Mouse (Mus musculus) intestine, postnatal 0 days (tissue): ENCODE measurements around the gene Gm49601. TPM values are rescaled to one million over a fixed set of nuclear protein-coding genes. Genes with fewer than 3 reads are reported as not detected.
A peak's percentile ranks its signal among the peaks of the same experiment; 100 is the strongest.

Experiments used
- ATAC-seq: fragments of 200-750 bp; cut with Nextera tagmentation; 2 replicates; pipeline ENCODE4 v1.8.0; 2017; ENCODE audit warnings: mild to moderate bottlenecking, moderate TSS enrichment, moderate library complexity
- H3K27ac ChIP-seq: fragments of 300-500 bp; sonication (generic); 2 replicates; pipeline ENCODE4 v1.5.1; 2014; ENCODE audit warnings: mild to moderate bottlenecking, low read depth, low read length, moderate library complexity
- H3K27me3 ChIP-seq: fragments of 300-500 bp; sonication (generic); replicated peaks from 2 replicates; pipeline ENCODE4 v1.6.1; 2014; ENCODE audit warnings: low read length, mixed read lengths; ENCODE audit not compliant: control insufficient read depth, insufficient read depth
- H3K36me3 ChIP-seq: fragments of 300-500 bp; sonication (generic); 2 replicates; pipeline ENCODE4 v1.6.1; 2014; ENCODE audit warnings: mild to moderate bottlenecking, moderate library complexity; ENCODE audit not compliant: control insufficient read depth, insufficient read depth
- H3K4me1 ChIP-seq: fragments of 300-500 bp; sonication (generic); replicated peaks from 2 replicates; pipeline ENCODE4 v1.6.1; 2014; ENCODE audit warnings: antibody characterized with exemption, low read length, mixed read lengths; ENCODE audit not compliant: control insufficient read depth, insufficient read depth
- H3K4me2 ChIP-seq: fragments of 300-500 bp; sonication (generic); replicated peaks from 2 replicates; pipeline ENCODE4 v1.6.1; 2014; ENCODE audit warnings: low read depth, mild to moderate bottlenecking, moderate library complexity
- H3K4me3 ChIP-seq: fragments of 300-500 bp; sonication (generic); 2 replicates; pipeline ENCODE4 v1.5.1; 2014; ENCODE audit warnings: low read depth, low read length
- H3K9ac ChIP-seq: fragments of 300-500 bp; sonication (generic); 2 replicates; pipeline ENCODE4 v1.6.1; 2014; ENCODE audit warnings: mild to moderate bottlenecking, low read depth, low read length
- H3K9me3 ChIP-seq: fragments of 300-500 bp; sonication (generic); 2 replicates; pipeline ENCODE4 v1.6.1; 2016; ENCODE audit warnings: mixed run types; ENCODE audit not compliant: control insufficient read depth
- CTCF ChIP-seq: sonication (generic); IDR thresholded peaks from 2 replicates; pipeline ENCODE4 v1.5.1; 2016; ENCODE audit warnings: low read depth, mild to moderate bottlenecking, control low read depth, antibody characterized with exemption, moderate library complexity
- WGBS: fragments of 180-500 bp; shearing (Covaris S2); extraction: QIAGEN DNeasy Blood & Tissue Kit; methylation state at CpG from one replicate; pipeline ENCODE4 v1.1.7; 2014; 5-methylcytosine and 5-hydroxymethylcytosine counted together
- polyA plus RNA-seq: library from polyadenylated mRNA; unstranded; fragments of >200 nt; fragmentation: Nextera tagmentation; extraction: Ambion mirVana; gene quantifications from 2 replicates; pipeline ENCODE4 v1.2.1, GENCODE M21; 2015

The Gm49601 gene
- polyA plus RNA-seq, 1 experiment from 2014 or later: 1.4 TPM

DNA sequence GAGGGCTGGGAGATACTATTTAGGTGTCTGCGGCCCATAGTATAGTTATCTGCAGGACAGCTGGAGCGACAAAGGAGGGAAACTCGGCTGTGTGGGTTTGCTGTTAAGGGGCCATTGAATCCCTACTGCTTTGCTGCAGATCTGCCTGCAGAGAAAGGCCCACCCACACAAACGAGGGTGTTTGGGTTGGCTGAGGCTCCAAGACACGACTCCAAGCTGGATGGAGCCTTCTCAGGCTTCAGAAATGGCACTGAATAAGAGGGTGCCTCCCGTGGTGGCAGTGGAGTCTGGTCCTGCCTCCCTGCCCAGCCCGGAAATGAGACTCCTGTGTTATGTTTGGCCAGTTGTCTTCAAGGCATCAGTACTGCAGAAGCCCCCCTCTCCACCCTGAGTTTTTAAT, 16.1 kb upstream of the Gm49601 start:
- Histone ChIP-seq H3K27me3 (no peaks in the 10 kb centered on the region), H3K4me2 (no peak overlapping the region), H3K9ac (no peak overlapping the region), H3K4me1 (no peaks in the 10 kb centered on the region), H3K27ac (no peak overlapping the region), H3K36me3 (no peaks in the 10 kb centered on the region), H3K9me3 (no peaks in the 10 kb centered on the region), H3K4me3 (no peak overlapping the region)
- 68% methylated on average over 7 of the region's 7 CpGs for WGBS
- no peak for ATAC-seq
- TF ChIP-seq CTCF: no peak

DNA sequence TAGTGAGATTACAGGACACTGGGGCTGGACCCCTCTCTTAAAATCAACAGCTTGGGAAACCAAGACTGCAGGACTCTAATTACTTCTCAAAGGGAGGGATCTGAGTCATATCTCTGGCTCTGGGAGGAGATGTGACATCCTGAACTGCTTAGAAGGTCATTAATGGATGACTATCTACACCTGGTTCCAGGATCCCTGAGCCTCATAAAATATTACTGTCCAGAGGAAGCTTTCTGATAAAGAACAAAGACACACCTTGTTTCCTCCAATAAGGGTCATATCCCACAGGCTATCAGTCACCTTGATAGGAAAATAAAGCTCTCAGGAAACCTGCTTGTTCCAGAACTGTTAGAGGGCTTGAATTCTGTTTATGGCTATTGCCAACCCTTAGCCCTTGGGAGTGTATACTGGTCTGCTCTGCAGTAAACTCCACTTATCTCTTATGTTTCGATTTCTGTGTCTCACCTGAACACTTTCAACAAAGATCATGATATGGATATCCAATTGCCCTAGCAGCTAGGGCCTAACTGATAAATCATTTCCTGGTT, 13.2 kb upstream of the Gm49601 start:
- Histone ChIP-seq H3K27ac (0 out of 2 replicates have a peak overlapping the region, but pooled peaks have one; percentile 50), H3K9ac (no peak overlapping the region), H3K36me3 (no peaks in the 10 kb centered on the region), H3K4me2 (no peak overlapping the region), H3K4me1 (no peaks in the 10 kb centered on the region), H3K9me3 (no peaks in the 10 kb centered on the region), H3K4me3 (no peak overlapping the region), H3K27me3 (no peaks in the 10 kb centered on the region)
- no peak for TF ChIP-seq CTCF
- 31% methylated on average over 1 of the region's 1 CpGs for WGBS
- ATAC-seq: peak; percentile 90

GRCm38 (mm10) chr16:18638396-18638795, 12.2 kb upstream of the Gm49601 start:
- ATAC-seq: no peak
- Histone ChIP-seq H3K36me3 (no peaks in the 10 kb centered on the region), H3K27me3 (no peaks in the 10 kb centered on the region), H3K4me2 (no peak overlapping the region), H3K9me3 (no peaks in the 10 kb centered on the region), H3K4me1 (no peaks in the 10 kb centered on the region), H3K27ac (no peak overlapping the region), H3K4me3 (no peak overlapping the region), H3K9ac (no peak overlapping the region)
- no peak for TF ChIP-seq CTCF
- 53% methylated on average over 2 of the region's 2 CpGs for WGBS

GRCm38 (mm10) chr16:18636804-18637203, 10.6 kb upstream of the Gm49601 start:
- Histone ChIP-seq H3K27ac (no peak overlapping the region), H3K36me3 (no peaks in the 10 kb centered on the region), H3K27me3 (no peaks in the 10 kb centered on the region), H3K4me1 (no peaks in the 10 kb centered on the region), H3K9ac (no peak overlapping the region), H3K4me3 (no peak overlapping the region), H3K9me3 (no peaks in the 10 kb centered on the region), H3K4me2 (no peak overlapping the region)
- 82% methylated on average over 3 of the region's 3 CpGs for WGBS
- ATAC-seq: no peak
- no peak for TF ChIP-seq CTCF

GRCm38 (mm10) chr16:18636401-18636800, 10.2 kb upstream of the Gm49601 start:
- TF ChIP-seq CTCF: no peak
- Histone ChIP-seq H3K36me3 (no peaks in the 10 kb centered on the region), H3K27me3 (no peaks in the 10 kb centered on the region), H3K9me3 (no peaks in the 10 kb centered on the region), H3K4me3 (no peak overlapping the region), H3K27ac (no peak overlapping the region), H3K4me1 (no peaks in the 10 kb centered on the region), H3K4me2 (no peak overlapping the region), H3K9ac (no peak overlapping the region)
- 91% methylated on average over 5 of the region's 5 CpGs for WGBS
- no peak for ATAC-seq

- H3K27ac ChIP-seq: no peak overlapping the region
- H3K9me3 ChIP-seq: no peaks in the 10 kb centered on the region
- ATAC-seq: no peak
- H3K36me3 ChIP-seq: no peaks in the 10 kb centered on the region
- no peaks in the 10 kb centered on the region for H3K27me3 ChIP-seq
- no peak overlapping the region for H3K4me2 ChIP-seq
- 12% methylated on average over 1 of the region's 1 CpGs for WGBS
- H3K9ac ChIP-seq: no peak overlapping the region
- TF ChIP-seq CTCF: no peak
- H3K4me1 ChIP-seq: peaks cover 2% of the 10 kb centered on the region; the same call in 1 of the 2 replicates
- H3K4me3 ChIP-seq: no peak overlapping the region
Measured at GRCm38 (mm10) chr16:18633333-18633732, 7.1 kb upstream of the Gm49601 start.

DNA sequence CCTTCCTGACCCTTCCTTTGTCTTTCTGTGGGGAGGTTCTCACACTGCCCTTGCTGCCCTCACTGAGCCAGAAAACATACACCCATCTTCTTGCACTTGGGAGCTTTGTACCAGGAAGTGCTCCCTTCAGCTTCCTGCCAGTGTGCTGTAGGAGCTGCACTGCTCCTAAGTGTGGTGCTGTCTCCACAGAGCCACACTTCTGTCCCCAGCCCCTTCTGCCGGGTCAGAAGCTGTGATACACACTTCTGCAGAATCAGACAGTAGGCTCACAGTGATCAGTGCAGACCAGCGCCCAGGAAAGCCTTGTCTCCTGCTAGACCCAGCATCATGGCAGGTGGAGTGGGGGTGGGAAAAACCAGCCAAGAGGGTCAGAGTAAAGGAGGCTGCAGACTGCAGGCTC, 6.6 kb upstream of the Gm49601 start:
- WGBS: 70% methylated on average over 2 of the region's 2 CpGs
- no peaks in the 10 kb centered on the region for H3K9me3 ChIP-seq
- no peak overlapping the region for H3K4me3 ChIP-seq
- peaks cover 8% of the 10 kb centered on the region for H3K4me1 ChIP-seq
- no peak for ATAC-seq
- H3K36me3 ChIP-seq: no peaks in the 10 kb centered on the region
- no peak overlapping the region for H3K9ac ChIP-seq
- no peak overlapping the region for H3K4me2 ChIP-seq
- H3K27me3 ChIP-seq: no peaks in the 10 kb centered on the region
- H3K27ac ChIP-seq: no peak overlapping the region
- no peak for TF ChIP-seq CTCF
